Mouse (Mus musculus) inflammation-experienced regulatory T-cells, adult 16 weeks (primary cell): ENCODE results near the gene Fam114a2. TPM values are rescaled to one million over a fixed set of nuclear protein-coding genes. Genes with fewer than 3 reads are reported as not detected.

Source experiments
- polyA plus RNA-seq: library from polyadenylated mRNA; unstranded; fragments of 100-300 nt; shearing (Covaris generic); gene quantifications from one replicate; pipeline ENCODE4 v1.2.1, GENCODE M21; 2017

The Fam114a2 gene
- polyA plus RNA-seq: 119 TPM

GRCm38 (mm10) chr11:57518091-57518750 is at the start of gene Fam114a2, which contains the start of gene Mfap3:
Gene Fam114a2 (minus strand): TSS chr11:57518617.
Gene Mfap3 (plus strand): TSS chr11:57518664.

Other genes starting within 250 kb of the Fam114a2 start
- gene Mfap3, start within 50 bp of the Fam114a2 start, polyA plus RNA-seq: 39.1 TPM
- gene Galnt10, start 126.8 kb upstream of the Fam114a2 start, polyA plus RNA-seq: 11.3 TPM